Mouse (Mus musculus): ENCODE measurements around the gene Gm45261. TPM values are rescaled to one million over a fixed set of nuclear protein-coding genes. Genes with fewer than 3 reads are reported as not detected.

Gene Gm45261
- total and polyA plus RNA-seq, 3 experiments, result not detected

Other genes starting within 250 kb of the Gm45261 start
- 2.5 and 3.4 TPM in 2 replicates for gene Fam124b, start 243.0 kb downstream of the Gm45261 start, total RNA-seq (2012; rRNA removed)
- gene Fam124b, start 243.0 kb downstream of the Gm45261 start, total RNA-seq (2014; rRNA removed), result 1.6 and 1.7 TPM in 2 replicates
- gene Fam124b, start 243.0 kb downstream of the Gm45261 start, polyA plus RNA-seq (2012; ENCODE audit: insufficient read length, low read depth), result 3.7 and 4.9 TPM in 2 replicates
- gene Cul3, start 121.0 kb downstream of the Gm45261 start, total RNA-seq (2012; rRNA removed), result 65.5 and 82.2 TPM in 2 replicates
- 232 and 237 TPM in 2 replicates for gene Cul3, start 121.0 kb downstream of the Gm45261 start, total RNA-seq (2014; rRNA removed)
- gene Cul3, start 121.0 kb downstream of the Gm45261 start, polyA plus RNA-seq (2012; ENCODE audit: insufficient read length, low read depth), result 148 and 176 TPM in 2 replicates